Mouse (Mus musculus): ENCODE data around the gene Dock8. TPM values are rescaled to one million over a fixed set of nuclear protein-coding genes. Genes with fewer than 3 reads are reported as not detected.
A peak's percentile ranks its signal among the peaks of the same experiment; 100 is the strongest.

The Dock8 gene
- total RNA-seq, 1 experiment from 2014 or later, result 92.8 TPM

DNA sequence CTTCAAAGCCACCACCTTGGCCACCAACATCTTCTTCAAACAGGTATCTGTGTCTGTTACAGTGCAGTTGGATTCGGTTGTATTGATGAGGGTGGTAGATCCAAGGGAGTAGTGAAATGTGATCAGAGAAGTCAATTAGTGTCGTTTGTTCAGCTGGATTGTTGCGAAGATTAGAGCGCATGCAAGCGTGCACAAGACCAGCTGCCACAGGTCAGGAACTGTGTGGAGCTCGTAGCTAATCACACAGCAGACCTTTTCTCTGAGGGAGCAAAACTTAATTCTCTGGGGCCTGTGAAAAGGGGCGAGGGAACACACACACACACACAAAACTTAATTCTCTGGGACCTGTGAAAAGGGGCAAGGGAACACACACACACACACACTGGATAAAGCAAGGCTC, 98.2 kb downstream of the Dock8 start:
- ATAC-seq (replicated peaks; ENCODE audit: insufficient number of reproducible peaks, low FRiP score, low TSS enrichment, poor library complexity, severe bottlenecking), result no peak

DNA sequence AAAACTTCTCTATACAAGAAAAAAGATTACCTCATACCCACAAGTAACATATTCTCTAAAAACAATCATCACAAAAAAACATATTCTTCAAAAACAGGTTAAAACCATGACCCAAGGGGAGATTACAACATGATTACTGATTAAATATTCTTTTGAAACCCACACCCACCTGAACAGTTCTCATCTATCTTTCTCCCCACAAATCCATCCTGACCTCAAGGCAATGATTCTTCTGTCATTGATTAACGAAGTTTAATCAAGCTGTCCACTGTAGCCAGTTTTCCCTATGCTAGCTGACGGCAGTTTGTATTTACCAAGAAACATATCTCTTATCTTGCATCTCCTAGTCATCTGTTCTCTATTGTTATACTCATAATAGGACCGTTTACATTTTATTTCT, 98.6 kb downstream of the Dock8 start:
- ATAC-seq (replicated peaks; ENCODE audit: insufficient number of reproducible peaks, low FRiP score, low TSS enrichment, poor library complexity, severe bottlenecking), result no peak

- no peak for ATAC-seq (replicated peaks; ENCODE audit: insufficient number of reproducible peaks, low FRiP score, low TSS enrichment, poor library complexity, severe bottlenecking)
Observed at GRCm38 (mm10) chr19:25098941-25099340, 99.6 kb downstream of the Dock8 start.

DNA sequence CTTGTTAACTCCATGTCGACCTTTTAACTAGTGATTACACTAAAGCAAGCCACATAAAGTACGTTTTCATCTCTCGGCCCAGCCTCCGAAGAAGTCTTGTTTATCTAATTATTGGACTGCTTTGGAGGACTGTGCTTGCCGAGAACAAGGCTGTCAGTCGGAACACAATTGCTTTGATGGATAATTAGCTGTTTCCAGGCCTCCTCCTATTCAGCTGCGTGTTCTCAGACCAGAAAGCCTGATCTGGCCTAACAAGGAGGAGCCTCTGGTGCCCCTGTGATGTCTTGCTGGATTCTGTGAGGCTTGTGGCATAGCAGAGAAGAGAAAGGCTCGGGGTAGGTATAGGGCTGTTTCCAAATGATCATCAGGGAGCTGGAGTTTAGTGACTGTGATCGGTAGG, 106.3 kb downstream of the Dock8 start:
- no peak for ATAC-seq (replicated peaks; ENCODE audit: insufficient number of reproducible peaks, low FRiP score, low TSS enrichment, poor library complexity, severe bottlenecking)

DNA sequence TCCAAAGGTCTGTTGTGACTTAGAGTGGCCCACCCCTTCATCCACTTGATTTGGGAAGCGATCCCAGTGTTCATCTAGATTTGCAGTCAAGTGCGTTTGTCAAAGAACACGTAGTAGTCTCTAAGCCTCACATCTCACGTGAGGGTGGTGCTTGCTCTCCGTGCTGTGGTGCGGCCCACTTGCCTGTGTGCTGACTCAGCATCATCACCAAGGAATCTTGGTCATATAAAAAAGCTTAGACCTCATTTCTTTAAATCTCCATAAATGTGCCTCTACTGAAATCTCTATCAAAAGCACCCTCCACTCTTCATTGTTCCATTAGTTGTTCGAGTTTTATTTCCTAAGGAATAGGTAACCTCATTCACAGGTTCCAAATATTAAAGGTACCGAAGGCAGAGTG, 107.0 kb downstream of the Dock8 start:
- no peak for ATAC-seq (replicated peaks; ENCODE audit: insufficient number of reproducible peaks, low FRiP score, low TSS enrichment, poor library complexity, severe bottlenecking)

- no peak for ATAC-seq (replicated peaks; ENCODE audit: insufficient number of reproducible peaks, low FRiP score, low TSS enrichment, poor library complexity, severe bottlenecking)
Observed at GRCm38 (mm10) chr19:25107417-25107816, 108.1 kb downstream of the Dock8 start.

DNA sequence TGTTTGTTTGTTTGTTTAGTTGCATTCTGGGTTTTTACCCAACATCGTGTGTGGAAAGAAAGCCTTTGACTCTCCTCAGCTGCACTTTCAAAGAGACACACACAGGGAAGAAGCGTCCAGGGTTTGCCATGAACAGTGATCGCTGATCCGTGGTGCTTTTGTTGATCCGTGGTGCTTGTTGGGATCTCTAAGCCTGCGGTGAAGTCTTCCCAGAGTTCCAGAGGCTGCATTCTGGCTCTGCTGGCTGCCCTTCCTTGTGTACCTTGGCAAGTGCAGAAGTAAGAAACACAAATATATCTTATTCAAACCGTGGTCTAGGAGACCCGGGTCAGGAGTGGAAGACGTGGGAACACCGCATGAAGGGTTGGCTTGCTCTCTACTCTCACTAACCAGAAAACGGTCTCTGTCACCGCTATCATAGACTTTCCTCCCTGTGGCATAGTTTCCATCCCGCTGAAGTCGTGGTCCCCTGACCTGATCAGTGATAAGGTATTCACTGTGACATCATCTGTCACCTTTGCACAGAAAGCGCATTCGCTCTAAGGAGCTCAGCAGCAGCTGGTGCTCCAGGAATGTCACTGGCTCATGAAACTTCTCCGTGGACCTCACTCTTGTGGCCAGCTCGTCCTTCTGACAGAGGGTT, 112.4 kb downstream of the Dock8 start:
- ATAC-seq (replicated peaks; ENCODE audit: insufficient number of reproducible peaks, low FRiP score, low TSS enrichment, poor library complexity, severe bottlenecking), result no peak

GRCm38 (mm10) chr19:25116981-25117380, 117.6 kb downstream of the Dock8 start:
- no peak for ATAC-seq (replicated peaks; ENCODE audit: insufficient number of reproducible peaks, low FRiP score, low TSS enrichment, poor library complexity, severe bottlenecking)

DNA sequence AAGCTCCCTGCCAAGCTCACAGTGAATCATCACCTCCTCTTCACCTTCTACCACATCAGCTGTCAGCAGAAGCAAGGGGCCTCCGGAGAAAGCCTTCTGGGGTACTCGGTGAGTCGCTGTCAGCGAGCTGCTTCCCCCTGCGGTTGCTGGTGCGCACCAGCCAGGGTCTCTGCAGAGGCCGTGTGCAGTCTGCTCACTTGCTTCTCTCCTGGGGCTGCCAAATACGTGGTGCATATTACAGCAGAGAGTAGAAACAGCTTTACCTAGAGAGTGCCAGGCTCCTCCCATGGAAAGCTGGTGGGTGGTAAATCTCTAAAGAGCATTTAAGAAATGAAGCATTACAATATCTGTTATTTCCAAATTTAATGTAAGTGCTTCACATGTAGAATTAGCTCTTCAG, 123.1 kb downstream of the Dock8 start:
- ATAC-seq (replicated peaks; ENCODE audit: insufficient number of reproducible peaks, low FRiP score, low TSS enrichment, poor library complexity, severe bottlenecking), result no peak

DNA sequence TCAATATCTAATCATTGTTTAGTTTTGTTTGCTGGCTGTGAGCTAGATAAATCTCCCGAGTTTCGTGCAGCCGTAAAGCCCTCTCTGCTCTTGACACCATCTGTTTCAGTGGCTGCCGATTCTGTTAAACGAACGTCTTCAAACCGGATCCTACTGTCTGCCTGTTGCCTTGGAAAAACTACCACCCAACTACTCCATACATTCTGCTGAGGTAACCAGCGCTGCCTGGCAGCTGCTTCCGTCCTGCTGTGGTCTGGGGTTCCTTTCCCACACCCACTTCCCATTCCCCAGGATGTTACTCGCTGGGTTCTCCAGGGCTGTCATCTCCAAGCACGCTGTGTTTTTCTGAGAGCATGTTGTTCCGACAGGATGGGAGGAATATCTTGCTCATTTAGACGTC, 123.7 kb downstream of the Dock8 start:
- no peak for ATAC-seq (replicated peaks; ENCODE audit: insufficient number of reproducible peaks, low FRiP score, low TSS enrichment, poor library complexity, severe bottlenecking)

GRCm38 (mm10) chr19:25123461-25123860, 124.1 kb downstream of the Dock8 start:
- no peak for ATAC-seq (replicated peaks; ENCODE audit: insufficient number of reproducible peaks, low FRiP score, low TSS enrichment, poor library complexity, severe bottlenecking)

DNA sequence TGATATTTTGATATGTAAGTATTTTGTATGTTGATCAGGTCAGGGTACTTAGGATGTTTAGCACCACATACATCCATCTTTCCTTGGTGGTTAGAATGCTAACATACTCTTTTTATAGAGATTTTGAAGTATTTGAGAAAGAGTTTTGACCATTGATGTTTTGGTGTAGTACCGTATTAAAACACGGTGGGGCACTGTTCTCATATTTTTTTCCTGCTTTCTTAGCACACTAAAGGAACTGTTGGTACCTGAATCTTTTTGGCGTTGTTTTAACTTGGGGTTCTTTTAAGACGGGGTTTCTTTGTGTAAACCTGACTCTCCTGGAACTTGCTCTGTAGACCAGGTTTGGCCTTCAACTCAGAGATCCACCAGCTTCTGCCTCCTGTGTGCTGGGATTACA, 133.0 kb downstream of the Dock8 start:
- no peak for ATAC-seq (replicated peaks; ENCODE audit: insufficient number of reproducible peaks, low FRiP score, low TSS enrichment, poor library complexity, severe bottlenecking)

DNA sequence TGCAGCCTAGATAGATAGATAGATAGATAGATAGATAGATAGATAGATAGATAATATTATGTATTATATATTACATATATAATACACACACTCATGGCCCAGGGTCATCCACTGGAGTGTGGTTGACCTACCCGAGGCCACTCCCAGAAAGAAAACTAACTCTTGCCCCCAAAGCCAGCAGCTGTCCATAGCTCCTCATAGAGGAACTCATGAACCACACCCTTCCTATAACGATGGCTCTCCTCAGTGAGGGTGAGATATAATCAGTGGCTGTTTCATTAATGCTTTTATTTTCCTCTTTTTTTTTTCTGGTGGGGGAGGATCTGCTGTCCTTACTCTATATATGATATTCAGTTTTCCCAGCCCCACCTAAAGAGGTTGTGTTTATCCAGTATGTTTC, 134.6 kb downstream of the Dock8 start:
- ATAC-seq (replicated peaks; ENCODE audit: insufficient number of reproducible peaks, low FRiP score, low TSS enrichment, poor library complexity, severe bottlenecking), result no peak

GRCm38 (mm10) chr19:25136171-25136570, 136.8 kb downstream of the Dock8 start:
- ATAC-seq (replicated peaks; ENCODE audit: insufficient number of reproducible peaks, low FRiP score, low TSS enrichment, poor library complexity, severe bottlenecking), result no peak

DNA sequence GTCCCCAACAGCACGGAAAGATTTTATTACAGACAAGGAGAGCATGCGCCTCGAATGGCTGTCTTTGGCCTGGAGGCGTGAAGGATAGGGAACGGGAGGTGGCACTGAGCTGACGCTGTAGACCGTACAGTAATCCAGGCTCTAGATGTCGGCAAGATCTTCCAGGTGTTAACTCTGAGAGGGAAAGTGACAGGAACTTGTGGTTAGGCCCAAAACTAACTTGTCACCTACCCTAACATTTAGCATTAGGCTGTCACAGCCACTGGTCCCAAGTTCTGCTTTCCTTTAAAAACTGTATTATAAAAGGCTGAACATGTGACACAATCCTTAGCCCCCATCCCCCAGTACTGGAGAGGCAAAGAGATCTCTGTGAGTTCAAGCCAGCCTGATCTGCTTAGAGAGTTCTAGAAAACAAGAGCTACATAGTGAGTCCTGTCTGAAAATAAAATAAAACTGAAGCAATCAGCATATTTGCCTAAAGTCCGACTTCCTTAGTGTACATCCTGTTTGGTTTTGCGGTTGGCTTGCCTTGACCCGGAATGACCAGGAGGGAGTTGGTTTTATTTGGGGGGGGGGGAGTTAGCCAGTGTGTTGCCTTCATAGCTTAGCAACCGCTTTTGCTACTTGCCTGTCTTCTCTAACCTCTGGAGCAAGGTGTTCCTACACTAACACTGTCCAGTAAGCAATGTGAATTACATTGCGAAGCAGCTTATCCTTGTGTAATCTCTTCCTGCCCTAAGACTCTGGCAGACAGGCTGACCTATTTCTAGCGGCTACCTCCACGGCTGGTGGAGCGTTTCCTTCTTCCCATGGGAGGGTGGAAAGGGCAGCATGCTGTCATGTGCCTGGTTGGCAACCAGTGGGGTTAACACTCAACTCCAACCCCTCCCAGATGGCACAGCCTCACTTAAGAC, 138.8 kb downstream of the Dock8 start:
- ATAC-seq (replicated peaks; ENCODE audit: insufficient number of reproducible peaks, low FRiP score, low TSS enrichment, poor library complexity, severe bottlenecking), result peak; percentile 59

- no peak for ATAC-seq (replicated peaks; ENCODE audit: insufficient number of reproducible peaks, low FRiP score, low TSS enrichment, poor library complexity, severe bottlenecking)
Observed at GRCm38 (mm10) chr19:25144110-25145028, 145.0 kb downstream of the Dock8 start.

GRCm38 (mm10) chr19:25145116-25145515, 145.8 kb downstream of the Dock8 start:
- no peak for ATAC-seq (replicated peaks; ENCODE audit: insufficient number of reproducible peaks, low FRiP score, low TSS enrichment, poor library complexity, severe bottlenecking)

- ATAC-seq (replicated peaks; ENCODE audit: insufficient number of reproducible peaks, low FRiP score, low TSS enrichment, poor library complexity, severe bottlenecking), result no peak
Observed at GRCm38 (mm10) chr19:25146122-25146521, 146.8 kb downstream of the Dock8 start.

- no peak for ATAC-seq (replicated peaks; ENCODE audit: insufficient number of reproducible peaks, low FRiP score, low TSS enrichment, poor library complexity, severe bottlenecking)
Observed at GRCm38 (mm10) chr19:25149788-25150187, 150.5 kb downstream of the Dock8 start.

Measured in monocyte, adult 5-6 weeks (primary cell).